Mouse (Mus musculus) layer of hippocampus, postnatal 14 days (tissue): ENCODE measurements around the gene Hoxc5. TPM values are rescaled to one million over a fixed set of nuclear protein-coding genes. Genes with fewer than 3 reads are reported as not detected.

Experiments
- DNase-seq, 2 experiments: peaks; one replicate each; pipeline ENCODE4 v3.0.0; 2021 to 2022; ENCODE audit warnings: low spot score in 2 of 2, mixed read lengths in 1 of 2
- total RNA-seq, 2 experiments: library from RNA; stranded (reverse); gene quantifications; 2 replicates each; pipeline ENCODE4 v1.2.3; 2021

The Hoxc5 gene
- total RNA-seq, 2 experiments from 2014 or later = not detected

DNA sequence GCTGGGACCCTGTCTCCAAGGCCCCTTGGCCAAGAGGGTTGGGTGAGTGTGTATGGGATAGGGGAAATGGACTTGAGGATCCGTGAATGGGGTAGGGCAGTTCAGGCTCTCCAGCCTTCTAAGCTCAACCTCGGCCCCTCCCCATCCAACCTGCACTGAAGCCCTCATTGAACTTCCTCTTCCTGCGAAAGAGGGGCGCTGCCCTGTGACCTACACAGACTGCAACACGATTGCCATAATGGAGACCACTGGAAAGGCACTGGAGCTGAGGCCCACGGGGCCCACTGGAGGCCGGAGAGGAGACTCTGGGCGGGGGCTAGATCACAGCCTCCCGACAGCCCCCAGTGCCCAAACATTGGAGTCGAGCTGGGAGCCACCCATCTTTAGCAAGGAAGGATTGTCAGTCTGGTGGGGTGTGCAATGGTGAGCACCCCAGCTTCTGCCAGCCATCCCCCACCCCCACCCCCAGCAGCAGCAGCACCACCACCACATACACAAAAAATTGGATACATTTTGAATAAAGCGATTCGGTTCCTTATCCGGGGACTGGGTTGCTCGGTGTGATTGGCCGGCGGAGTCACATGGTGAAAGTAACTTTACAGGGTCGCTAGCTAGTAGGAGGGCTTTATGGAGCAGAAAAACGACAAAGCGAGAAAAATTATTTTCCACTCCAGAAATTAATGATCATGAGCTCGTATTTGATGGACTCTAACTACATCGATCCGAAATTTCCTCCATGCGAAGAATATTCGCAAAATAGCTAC lies 67.0 kb downstream of the Hoxc5 start:
- no peak for DNase-seq

DNA sequence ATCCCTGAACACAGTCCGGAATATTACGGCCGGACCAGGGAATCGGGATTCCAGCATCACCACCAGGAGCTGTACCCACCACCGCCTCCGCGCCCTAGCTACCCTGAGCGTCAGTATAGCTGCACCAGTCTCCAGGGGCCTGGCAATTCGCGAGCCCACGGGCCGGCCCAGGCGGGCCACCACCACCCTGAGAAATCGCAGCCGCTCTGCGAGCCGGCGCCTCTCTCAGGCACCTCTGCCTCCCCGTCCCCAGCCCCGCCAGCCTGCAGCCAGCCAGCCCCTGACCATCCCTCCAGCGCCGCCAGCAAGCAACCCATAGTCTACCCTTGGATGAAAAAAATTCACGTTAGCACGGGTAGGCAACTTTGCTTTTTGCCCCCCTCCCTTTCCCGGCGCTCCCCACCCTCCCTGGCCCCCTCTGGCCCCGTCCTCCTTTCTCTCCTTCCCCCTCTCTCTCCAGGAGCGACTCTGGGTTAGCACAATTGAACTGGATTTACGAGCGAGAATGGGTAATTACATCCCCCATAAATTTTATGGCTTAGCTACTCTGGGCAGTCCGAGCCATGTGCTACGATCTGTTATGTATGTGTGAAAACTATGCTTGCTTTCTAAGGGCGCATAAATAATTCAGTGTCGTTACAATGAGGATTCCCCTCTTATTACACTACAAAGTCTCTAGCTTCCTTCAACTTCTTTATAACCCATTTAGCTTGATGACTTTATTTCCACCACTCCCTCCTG lies 67.7 kb downstream of the Hoxc5 start:
- no peak for DNase-seq

DNA sequence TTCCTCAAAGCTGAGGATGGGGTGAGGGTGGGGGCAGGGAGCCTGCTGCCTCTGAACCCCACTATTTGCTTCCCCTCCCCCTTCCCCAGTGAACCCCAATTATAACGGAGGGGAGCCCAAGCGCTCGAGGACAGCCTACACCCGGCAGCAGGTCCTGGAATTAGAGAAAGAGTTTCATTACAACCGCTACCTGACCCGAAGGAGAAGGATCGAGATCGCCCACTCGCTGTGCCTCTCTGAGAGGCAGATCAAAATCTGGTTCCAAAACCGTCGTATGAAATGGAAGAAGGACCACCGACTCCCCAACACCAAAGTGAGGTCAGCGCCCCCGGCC lies 68.3 kb downstream of the Hoxc5 start:
- DNase-seq = no peak

DNA sequence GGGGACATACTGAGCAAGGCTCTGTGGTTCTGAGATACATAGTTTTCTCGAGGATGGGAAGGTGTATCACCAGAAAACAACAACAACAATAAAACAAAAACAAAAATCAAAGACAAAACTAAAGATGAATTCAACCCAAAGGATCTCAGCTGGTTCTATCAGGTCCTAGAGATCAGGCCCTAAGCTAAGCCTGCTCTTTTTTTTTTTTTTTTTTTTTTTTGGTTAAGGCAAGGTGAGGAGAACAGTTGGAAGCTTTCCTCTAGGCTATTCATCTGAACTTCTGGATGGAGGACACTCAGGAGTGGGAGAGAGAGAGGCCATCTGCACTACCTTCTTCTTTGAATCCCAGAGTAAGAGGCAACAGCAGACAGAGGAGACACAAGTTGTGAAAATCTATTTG lies 70.3 kb downstream of the Hoxc5 start:
- no peak for DNase-seq

DNA sequence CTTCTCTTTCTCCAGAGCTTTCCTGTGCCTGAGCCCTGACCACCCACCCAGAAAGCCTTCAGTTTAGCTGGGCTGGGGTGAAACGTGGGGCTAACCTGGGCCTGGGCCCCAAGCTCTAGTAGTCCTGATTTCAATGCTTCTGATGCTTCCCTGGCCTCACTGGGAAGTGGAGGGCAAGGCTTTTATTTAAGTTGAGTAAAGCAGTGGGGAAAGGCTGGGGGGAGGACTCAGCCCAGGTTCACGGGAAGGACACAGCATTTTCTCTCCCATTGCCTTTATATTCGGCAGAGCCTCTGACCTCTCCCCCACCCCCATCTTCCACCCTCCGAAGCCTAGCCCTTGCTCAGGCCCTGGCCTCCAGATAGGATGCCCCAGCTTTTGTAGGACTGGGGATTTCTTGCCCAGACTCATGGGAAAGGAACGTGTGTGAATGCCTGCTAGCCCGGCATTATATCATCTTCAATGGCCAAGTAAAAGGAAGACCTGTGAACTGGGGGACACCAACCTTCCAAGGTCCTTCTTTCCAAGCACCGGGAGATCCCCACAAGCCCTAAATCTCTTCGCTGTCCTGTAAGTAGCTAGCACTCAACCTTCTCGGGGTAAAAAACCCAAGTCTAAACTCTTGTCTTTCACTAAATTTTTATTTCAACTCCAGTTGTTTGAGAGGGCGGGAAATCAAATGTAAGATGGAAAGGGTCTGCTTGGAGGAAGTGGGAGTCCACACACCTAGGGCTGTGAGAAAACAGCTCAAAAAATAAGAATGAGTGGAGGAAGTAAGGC lies 71.6 kb downstream of the Hoxc5 start:
- no peak for DNase-seq

DNA sequence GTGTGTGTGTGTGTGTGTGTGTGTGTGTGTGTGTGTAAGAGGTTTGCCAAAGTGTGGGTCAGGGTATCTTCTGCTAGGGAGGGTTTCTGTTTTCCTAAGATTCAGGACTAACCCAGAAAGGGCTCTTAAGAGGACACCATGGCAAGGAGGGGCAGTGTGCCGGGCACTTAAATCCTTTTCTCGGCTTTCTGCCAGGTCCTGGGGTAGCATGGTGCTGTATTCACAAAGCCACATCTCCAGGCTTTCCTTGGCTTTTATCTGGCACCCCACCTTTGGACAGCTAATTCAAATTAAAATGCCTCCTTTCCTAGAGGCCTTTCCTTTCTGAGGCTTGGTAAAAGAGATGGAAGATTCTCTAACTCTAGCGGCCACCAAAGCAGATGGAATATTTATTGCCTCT lies 72.4 kb downstream of the Hoxc5 start:
- DNase-seq = no peak

DNA sequence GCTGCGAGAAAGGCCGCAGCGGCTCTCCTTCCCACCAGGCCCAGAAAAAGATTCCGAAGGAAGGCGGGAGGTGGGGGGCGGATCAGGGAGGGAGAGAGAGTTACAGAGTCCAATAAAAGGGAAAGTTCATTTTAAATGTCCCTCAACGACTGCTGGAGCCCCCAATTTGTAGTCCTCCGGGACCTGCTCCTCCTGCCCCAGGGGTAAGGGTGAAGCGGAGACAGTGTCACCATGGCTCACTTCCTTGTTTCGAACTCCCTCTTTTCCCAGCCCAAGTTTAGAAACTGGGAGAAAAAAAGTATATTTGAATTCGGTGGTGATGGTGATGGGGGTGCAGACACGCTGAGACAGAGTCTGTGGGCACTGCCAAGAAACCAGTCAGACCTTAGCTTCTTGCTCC lies 73.4 kb downstream of the Hoxc5 start:
- DNase-seq = no peak

DNA sequence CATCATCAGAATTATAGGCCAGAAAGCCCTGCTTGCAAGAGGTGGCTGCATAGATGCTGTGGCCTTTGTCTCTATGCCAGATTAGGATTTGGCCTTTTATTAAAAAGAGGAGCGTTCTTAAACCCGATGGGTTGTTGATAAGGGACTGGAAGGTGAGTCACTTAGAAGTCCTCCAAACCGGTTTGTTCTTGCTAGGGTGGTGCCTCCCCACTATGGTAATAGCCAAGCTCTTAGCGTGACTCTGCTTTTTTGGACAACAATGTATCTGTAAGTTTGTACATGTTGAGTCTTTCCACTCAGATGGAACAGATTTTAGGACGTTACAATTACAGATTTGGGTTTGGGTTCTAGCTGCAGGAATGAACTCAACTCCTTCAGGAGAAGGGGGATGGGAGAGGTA lies 74.4 kb downstream of the Hoxc5 start:
- no peak for DNase-seq

DNA sequence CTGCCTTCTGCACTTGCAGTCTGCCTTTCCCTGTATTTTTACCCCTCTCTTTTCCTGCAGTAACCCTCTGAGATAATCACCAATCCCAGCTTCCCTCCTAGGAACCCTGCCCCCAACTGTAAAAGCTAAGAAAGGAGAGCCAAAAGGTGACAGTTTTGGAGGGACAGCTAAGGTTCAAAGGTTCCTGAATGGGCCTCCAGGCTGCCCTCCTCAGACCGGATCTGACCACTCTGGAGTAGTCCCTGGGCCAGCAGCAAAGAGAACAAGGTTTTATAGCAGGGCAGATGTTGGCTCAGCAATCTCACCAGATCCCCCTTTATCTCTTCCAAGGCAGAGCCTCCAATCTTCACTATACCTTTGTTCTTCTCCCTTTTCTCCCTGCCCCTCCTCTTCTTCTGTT lies 75.0 kb downstream of the Hoxc5 start:
- DNase-seq = no peak

DNA sequence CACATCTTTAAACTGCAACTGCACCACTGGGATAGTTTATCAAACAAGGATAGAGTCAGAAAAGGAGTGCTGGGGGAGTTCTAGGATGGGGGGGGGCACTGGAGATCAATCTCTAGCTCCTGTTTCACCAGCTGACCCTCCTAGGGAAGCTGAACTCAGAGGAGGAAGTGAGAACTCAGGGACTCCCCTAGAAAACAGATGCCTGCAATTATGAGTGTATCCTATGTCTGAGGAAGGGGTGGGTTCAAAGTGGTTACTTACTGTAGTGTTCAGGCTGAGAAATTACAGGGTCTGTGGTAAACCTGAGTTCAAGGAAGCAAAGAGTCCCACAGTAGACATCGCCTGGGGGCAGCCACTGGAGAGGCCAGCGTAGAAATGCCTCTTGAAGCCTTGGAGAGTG lies 84.4 kb downstream of the Hoxc5 start:
- DNase-seq = no peak

DNA sequence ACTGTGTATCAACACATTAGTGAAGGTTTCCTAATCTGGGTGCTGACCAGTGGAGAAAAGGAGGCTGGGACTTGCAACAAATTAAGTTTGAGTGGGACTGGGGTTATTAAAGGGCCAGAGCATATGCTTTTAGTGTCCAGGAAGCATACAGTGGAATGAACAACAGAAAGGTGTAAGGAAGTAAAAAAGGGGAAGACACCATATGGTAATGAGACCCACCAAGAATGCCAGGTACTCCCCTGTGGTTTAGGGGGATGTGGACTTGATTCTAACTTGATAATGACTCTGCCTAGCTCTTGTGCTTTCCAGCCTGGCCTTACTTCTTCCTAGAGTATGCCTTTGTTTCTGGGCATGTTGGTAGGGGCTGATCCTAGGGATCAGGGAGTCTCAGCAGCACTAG lies 86.0 kb downstream of the Hoxc5 start:
- no peak for DNase-seq

DNA sequence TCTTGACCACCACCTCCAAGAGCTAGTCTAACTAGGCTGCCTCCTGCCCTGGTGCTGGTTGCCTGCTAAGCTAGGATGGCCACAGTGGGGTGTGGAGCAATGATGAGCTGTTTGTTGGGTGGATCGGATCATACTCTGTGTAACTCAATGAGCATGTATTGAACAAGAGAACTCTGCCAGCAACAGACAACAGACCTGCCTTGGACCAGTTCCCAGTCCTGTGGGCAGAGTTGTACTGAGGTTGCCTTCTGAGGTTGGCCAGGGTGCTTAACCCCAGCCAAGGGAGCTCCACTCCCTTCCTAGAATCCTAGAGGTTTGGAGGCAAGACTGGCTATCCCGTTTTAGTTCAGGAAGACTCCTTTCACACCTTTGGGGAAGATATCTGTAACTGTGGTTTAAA lies 89.2 kb downstream of the Hoxc5 start:
- no peak for DNase-seq

DNA sequence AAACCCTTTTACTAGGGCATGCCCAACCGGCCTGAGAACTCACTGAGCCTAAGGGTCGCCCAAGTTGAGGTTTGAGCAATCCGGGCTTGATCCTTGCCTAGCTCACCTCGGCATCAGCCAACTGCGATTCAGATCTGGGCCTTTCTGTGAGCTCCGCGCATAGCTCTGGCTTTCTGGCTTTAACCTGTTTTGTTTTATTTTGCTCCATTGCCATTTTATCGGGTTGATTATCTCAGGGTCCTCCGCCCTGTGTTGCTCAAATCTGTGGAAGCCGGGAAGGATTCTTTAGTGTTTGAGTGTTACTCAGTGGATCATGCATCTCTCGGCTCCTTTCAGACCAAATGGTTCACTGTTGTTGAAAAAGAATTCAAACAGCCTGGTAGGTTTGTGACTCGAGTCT lies 91.5 kb downstream of the Hoxc5 start:
- no peak for DNase-seq

DNA sequence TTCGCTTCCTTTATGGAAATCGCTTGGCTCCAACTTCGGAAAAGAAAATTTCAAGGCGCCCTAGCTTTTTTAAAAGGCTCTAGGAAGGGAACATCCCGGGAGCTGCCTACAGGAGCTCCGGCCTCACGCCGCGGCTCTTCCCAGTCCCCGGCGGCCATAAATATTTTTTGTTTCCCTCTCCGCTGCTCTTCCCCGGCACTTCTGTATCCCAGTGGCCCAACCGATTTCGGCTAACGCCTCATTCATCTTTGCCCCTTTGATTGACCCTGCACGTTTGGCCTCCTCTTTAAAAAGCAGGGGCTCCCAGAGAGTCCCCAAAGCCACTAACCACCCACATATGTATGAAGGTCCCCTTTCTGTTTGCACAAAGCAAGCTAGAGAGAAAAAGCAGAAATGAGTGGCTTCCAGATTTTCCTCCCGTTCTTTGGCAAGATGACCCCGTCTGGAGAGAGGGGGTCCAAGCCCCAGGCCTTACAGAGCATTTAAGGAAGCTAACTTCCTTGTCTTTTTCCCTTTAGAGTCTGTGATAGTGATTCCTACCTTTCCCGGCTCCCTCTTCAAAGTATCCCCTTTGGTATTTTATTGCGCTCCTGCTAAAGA lies 92.2 kb downstream of the Hoxc5 start:
- DNase-seq = no peak

DNA sequence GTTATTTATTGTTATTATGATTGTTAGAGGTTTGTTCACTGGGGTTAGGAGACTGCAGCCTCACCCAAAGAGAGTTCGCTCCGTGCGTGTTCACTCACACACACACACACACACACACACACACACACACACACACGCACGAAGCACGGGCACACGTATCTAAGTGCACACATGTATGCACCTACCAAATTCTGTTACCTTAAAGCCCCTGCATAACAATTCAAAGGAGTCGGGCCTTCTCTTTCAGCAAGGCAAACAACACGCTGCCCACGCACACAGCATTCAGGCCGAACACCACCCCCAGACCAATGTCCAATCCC lies 92.7 kb downstream of the Hoxc5 start:
- no peak for DNase-seq

DNA sequence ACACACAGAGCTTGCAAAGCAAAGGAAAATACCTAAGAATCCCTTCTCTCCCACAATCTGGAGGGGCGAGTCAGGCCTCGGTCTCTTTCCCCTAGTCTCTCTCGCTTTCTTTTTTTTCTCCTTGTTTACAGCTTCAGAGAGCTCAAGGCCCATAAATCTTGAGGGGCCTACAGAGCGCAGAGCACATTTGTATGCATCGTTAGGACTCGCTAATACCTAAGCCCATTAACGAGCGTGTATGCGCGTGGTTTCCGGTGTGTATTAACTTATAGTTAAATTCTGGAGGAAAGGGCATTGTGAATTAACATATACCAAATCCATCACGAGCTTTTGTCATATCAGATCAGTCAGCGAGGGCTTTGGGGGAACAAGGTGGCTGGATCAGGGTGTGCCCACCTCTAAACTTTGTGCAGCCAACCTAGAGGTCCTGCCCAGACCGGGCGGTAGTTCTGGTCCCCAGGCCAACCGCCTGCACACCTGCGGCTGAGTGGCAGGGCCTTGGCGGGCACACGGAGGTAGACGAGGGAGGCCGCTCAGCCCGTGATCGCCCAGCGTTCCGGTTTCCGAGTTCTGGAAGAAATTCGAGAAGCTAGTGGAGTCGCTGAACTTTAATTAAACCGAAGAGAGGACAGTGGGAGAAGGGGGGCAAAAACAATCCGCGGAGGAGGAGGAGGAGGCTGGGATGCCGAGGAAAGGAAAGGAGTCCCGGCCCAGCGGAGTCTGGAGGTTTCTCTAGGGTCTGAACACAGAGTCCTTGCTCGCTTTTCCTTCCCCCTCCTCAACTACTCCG lies 93.3 kb downstream of the Hoxc5 start:
- no peak for DNase-seq

DNA sequence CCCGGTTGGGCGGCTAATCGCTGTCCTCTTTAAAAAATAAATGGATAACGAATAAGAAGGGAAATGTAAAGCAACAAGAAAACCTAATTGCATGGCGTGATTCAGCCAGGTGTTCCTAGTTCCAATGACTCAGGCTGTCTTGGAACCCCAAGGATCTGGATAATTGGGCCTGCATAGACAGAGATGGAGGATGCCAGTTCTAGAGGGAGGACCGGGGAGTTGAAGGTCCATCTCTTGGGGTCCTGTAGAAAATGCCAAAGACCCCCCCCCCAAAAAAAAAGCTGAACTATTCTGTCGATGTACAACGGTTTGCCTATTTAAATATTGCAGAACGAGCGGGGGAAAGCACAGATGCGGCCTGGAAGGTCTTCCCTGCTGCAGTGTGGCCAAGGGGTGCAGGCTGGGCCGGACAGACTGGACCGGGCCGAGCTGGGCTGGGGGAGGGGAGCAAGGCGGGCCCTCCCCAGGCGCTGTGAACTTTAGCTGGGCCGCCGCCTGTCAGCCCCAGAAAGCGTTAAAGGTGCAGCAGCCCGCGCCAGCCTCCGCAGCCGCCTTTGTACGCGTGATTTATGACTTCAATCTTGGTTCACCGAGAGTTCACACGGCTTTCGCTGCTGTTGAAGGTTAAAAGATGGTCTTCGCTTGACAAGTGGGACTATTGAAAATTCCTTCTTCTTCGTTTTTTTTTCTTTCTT lies 94.0 kb downstream of the Hoxc5 start:
- DNase-seq = no peak

DNA sequence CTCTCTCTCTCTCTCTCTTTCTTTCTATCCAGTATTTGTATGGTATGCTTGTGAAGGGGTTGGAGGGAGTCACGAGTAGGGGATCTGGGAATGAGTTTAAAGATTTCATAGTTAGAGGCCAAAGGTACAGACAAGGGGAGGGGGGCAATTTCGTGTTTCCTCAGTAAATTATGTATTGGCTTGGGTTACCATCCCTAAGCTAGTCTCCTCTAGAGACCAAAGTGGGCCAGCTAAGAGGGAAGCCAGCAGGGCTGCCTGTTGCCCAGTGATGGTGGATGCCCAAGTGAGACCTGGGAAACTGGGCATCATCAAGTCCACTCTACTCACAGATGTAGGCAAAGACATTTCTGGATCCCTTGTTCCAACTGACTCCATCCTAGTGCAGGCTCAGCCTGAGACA lies 94.7 kb downstream of the Hoxc5 start:
- no peak for DNase-seq

DNA sequence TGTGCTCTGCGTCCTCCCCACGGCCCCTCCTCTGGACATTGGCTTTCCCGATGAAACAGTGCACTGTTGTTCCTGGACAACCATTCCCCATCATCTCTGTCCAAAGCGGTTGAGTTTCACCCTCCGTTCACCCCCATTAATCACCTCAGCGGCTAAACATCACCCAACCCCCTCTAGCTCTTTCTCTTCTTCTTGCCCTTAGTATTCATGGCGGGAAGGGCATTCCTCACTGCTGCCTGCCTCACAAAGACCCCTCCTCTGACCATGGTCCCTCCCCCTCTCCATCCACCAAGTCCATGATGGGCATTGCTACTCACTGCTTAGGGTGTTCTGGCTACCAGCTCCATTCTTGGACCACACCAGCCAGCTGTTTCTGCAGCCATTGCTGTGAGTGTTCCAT lies 98.4 kb downstream of the Hoxc5 start:
- no peak for DNase-seq
